In the genomic region with DNA sequence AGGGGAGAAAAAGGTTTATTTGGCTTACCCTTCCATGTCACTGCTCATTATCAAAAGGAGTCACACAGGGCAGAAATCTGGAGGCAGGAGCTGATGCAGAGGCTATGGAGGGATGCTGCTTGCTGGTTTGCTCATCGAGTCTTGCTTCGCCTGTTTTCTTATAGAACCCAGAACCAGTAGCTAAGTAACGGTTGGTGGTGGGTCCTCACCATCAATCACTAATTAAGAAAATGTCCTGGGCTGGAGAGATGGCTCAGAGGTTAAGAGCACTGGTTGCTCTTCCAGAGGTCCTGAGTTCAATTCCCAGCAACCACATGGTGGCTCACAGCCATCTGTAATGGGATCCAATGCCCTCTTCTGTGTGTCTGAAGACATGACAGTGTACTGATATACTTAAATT, we compare ENCODE assay signal across 8 mouse cellular contexts. TPM values are rescaled to one million over a fixed set of nuclear protein-coding genes. Genes with fewer than 3 reads are reported as not detected.
"Had no signal": no experiment of that assay in that cellular context is flagged by ENCODE, and none has a peak within 500 bp of the region (broad histone marks: within the 10 kb centered on the region; RNA-seq: fewer than 3 reads in every experiment).

No protein-coding gene starts in this region.

RNA-seq across cellular contexts. Expression of a gene that starts 16.2 kb away (rescaled TPM):
- total RNA-seq: neutrophil, adult 5-6 weeks had no signal
- polyA plus RNA-seq: neural tube, embryonic 12.5 days; neural tube, embryonic 13.5 days; neural tube, embryonic 14.5 days; neural tube, embryonic 15.5 days; small intestine, adult 2 months; spleen, adult 2 months; stomach, embryonic 14.5 days had no signal

RNA-seq across cellular contexts. Expression of a gene that starts 56.6 kb away (rescaled TPM):
- total RNA-seq: neutrophil, adult 5-6 weeks had no signal
- polyA plus RNA-seq: small intestine, adult 2 months had no signal
